Mouse (Mus musculus): Measurements from ENCODE around the gene Acot7. TPM values are rescaled to one million over a fixed set of nuclear protein-coding genes. Genes with fewer than 3 reads are reported as not detected.

Gene Acot7
- polyA plus RNA-seq, 1 experiment from 2014 or later, result 57.3 TPM

DNA sequence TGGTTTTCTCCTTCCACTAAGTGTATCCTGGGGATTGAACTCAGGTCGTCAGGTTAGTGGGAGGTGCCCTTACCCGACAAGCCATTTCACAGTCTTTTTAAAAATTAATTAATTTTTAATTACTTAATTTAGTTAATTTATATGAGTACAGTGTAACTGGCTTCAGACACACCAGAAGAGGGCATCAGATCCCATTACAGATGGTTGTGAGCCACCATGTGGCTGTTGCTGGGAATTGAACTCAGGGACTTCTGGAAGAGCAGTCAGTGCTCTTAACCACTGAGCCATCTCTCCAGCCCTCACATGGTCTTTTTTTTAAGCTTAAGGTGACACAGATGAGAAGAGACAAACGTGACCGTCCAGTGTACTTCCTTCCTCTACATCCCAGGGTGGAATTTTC lies 22.9 kb upstream of the Acot7 start:
- no peak overlapping the region for H3K27ac ChIP-seq
- no peak for ATAC-seq (ENCODE audit: insufficient number of reproducible peaks, low FRiP score, low TSS enrichment, low read depth)
- H3K4me2 ChIP-seq, result no peak overlapping the region
- H3K9me3 ChIP-seq, result no peaks in the 10 kb centered on the region
- no peaks in the 10 kb centered on the region for H3K36me3 ChIP-seq
- H3K4me3 ChIP-seq, result no peak overlapping the region
- peaks cover 37% of the 10 kb centered on the region for H3K4me1 ChIP-seq
- WGBS, result 64% methylated on average over 4 of the region's 4 CpGs
- H3K9ac ChIP-seq, result no peak overlapping the region
- peaks cover 87% of the 10 kb centered on the region for H3K27me3 ChIP-seq

DNA sequence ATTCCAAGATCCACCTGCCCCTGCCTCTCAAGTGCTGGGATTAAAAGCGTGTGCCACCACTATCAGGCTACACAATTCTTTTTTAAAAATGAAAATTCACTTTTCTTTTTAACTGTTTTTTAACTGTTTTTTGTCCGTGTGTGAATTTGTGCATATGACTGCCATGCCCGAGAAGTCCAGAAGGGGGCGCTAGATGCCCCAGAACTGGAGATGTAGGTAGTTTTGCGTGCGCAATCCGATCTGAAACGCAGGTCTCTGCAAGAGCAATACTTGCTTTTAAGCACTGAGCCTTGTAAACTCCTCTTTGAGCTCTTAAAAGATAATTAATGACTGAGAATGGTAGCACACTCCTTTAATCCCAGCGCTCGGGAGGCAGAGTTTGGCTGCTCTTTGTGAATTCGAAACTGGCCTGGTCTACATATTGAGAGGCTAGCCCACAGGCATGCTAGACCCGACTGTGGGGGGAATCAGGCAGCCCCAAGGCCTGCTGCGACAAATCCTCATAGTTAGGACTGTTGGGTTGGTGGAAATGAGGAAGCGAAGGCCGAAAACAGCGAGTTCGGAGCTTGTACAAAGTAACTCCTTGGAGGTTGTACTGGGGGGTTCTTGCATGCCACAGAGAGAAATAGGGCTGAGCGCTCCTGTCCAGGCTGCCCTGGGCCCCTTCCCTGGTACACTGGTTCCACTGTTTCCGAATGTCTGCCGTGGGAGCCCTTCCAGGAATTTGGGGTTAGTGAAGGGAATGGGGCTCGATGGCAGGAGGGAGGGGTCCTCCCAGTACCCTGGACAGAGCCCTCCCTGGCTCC lies 20.0 kb upstream of the Acot7 start:
- Histone ChIP-seq H3K4me2 (peak overlapping the region; percentile 32; the same call in 1 of the 2 replicates), H3K27ac (no peak overlapping the region), H3K4me3 (peak overlapping the region; percentile 24), H3K27me3 (peaks cover 85% of the 10 kb centered on the region), H3K9ac (no peak overlapping the region), H3K4me1 (peaks cover 28% of the 10 kb centered on the region), H3K9me3 (no peaks in the 10 kb centered on the region), H3K36me3 (no peaks in the 10 kb centered on the region)
- no peak for ATAC-seq (ENCODE audit: insufficient number of reproducible peaks, low FRiP score, low TSS enrichment, low read depth)
- WGBS, result 13% methylated on average over 21 of the region's 21 CpGs

DNA sequence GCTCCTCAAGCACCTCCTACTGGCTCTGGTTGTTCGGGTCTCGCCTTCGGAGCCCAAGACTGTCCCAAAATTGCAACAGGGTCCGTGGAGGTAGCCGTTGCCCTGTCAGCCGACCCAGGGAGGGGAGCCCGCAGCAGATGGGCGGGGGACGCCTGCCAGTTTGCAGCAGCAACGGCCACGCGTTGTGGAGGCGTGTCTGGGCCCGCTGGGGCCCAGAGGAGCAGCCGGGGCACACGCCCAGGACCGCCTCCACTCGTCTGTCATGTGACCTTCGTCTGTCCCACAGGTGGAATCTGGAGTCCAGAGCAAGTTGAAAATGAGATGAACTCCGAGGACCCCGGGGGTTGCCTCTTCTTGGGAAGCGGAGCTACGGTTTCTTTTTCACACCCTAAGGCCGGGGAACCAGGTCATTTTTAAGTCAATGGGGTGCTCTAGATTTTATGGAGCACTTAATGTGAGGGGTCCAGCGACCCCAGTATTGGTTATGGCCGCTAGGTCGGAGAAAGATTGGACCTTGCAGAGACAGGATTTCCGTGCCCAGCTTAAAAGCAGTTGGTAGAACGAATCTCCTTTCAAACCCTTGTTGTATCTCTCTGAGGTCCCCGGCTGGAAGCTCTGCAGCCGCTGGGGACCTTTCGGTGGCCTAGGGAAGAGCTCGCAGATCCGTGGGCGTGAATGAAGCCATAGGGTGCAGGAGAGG lies 19.2 kb upstream of the Acot7 start, which contains the start of gene Hes2:
Gene Hes2, plus strand, starts transcription at position 283 of the 700 bp plus-strand sequence.
- no peak for ATAC-seq (ENCODE audit: insufficient number of reproducible peaks, low FRiP score, low TSS enrichment, low read depth)
- H3K4me2 ChIP-seq, result peak within 1 kb of the TSS; percentile 32; the same call in 1 of the 2 replicates
- H3K9ac ChIP-seq, result no peak within 1 kb of the TSS
- no peaks in the 10 kb centered on the region for H3K9me3 ChIP-seq
- peaks cover 79% of the 10 kb centered on the region for H3K27me3 ChIP-seq
- 3% methylated on average over 35 of the region's 35 CpGs for WGBS
- H3K36me3 ChIP-seq, result no peaks in the 10 kb centered on the region
- peaks cover 24% of the 10 kb centered on the region for H3K4me1 ChIP-seq
- H3K4me3 ChIP-seq, result peak within 1 kb of the TSS; percentile 24
- no peak within 1 kb of the TSS for H3K27ac ChIP-seq

DNA sequence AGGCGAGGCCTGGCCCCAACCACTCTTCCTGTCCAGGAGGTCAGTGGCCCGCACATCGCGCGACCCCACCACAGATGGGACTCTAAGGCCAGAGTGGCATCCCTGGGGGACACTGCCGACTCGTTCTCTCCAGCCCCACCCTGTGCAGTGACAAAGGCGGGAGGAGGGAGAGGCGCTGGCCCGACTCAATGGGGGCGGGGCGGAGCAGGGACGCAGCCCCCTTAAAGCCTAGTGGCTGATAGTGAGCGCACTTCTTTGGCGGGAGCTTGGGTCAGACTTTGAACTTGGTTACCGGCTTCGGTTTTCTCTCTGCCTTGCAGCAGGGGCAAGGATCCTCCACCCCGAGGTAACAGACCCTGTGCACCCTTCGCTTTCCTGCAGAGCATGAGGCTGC lies 18.7 kb upstream of the Acot7 start:
- no peaks in the 10 kb centered on the region for H3K9me3 ChIP-seq
- WGBS, result under 1% methylated on average over 19 of the region's 19 CpGs

DNA sequence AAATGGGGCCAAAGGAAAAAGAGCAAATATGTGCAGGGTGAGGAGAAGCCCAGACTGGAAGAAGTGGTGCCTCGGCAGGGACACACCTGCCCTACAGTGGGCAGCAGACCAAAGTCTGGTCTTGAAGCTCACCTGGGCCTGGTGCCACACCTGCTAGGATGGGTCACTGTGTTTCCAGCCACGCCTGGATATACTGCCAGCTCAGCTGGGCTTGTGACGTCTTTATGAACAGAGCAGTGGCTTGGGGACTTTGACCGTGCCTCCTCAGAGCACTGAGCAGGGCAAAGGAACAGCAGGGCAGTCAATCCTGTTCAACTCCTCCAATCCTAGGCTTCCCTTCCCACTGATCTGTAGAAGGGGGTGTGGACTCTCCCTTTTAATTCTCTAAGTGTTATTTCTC lies 17.2 kb upstream of the Acot7 start:
- Histone ChIP-seq H3K4me2 (no peak overlapping the region), H3K27ac (no peak overlapping the region), H3K9me3 (no peaks in the 10 kb centered on the region), H3K4me1 (peaks cover 31% of the 10 kb centered on the region), H3K4me3 (no peak overlapping the region), H3K27me3 (peaks cover 69% of the 10 kb centered on the region), H3K36me3 (no peaks in the 10 kb centered on the region), H3K9ac (no peak overlapping the region)
- 38% methylated on average over 4 of the region's 4 CpGs for WGBS
- ATAC-seq (ENCODE audit: insufficient number of reproducible peaks, low FRiP score, low TSS enrichment, low read depth), result no peak

More for the DNA sequence above, 18.7 kb upstream of the Acot7 start:
- no peak overlapping the region for H3K27ac ChIP-seq
- peaks cover 78% of the 10 kb centered on the region for H3K27me3 ChIP-seq
- H3K9ac ChIP-seq, result no peak overlapping the region
- no peak overlapping the region for H3K4me2 ChIP-seq
- H3K4me3 ChIP-seq, result peak overlapping the region; percentile 3; the same call in 1 of the 2 replicates
- no peak; the same call in 1 of the 2 replicates for ATAC-seq (ENCODE audit: insufficient number of reproducible peaks, low FRiP score, low TSS enrichment, low read depth)
- H3K36me3 ChIP-seq, result no peaks in the 10 kb centered on the region
- H3K4me1 ChIP-seq, result peaks cover 21% of the 10 kb centered on the region

DNA sequence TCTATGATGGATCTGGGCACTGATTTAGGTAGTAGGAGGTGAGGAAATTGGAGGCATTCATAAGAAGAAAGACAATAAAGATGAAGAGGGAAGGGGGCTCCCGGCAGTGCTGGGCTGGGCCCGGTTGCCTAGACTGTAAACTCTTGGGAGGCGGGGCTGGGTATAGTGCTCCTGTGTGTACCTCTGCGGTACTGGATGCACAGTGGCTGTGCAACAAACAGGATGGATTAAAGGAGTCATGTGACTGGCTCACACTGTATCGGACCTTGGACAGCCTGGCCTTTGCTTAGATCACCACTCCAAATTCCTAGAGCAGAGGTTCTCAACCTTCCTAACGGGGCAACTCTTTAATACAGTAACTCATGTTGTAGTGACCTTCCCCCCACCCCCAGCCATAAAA lies 16.3 kb upstream of the Acot7 start:
- Histone ChIP-seq H3K4me2 (no peak overlapping the region), H3K9ac (no peak overlapping the region), H3K9me3 (no peaks in the 10 kb centered on the region), H3K27me3 (peaks cover 69% of the 10 kb centered on the region), H3K4me1 (peaks cover 31% of the 10 kb centered on the region), H3K27ac (no peak overlapping the region), H3K36me3 (no peaks in the 10 kb centered on the region), H3K4me3 (no peak overlapping the region)
- 68% methylated on average over 6 of the region's 6 CpGs for WGBS
- no peak for ATAC-seq (ENCODE audit: insufficient number of reproducible peaks, low FRiP score, low TSS enrichment, low read depth)

DNA sequence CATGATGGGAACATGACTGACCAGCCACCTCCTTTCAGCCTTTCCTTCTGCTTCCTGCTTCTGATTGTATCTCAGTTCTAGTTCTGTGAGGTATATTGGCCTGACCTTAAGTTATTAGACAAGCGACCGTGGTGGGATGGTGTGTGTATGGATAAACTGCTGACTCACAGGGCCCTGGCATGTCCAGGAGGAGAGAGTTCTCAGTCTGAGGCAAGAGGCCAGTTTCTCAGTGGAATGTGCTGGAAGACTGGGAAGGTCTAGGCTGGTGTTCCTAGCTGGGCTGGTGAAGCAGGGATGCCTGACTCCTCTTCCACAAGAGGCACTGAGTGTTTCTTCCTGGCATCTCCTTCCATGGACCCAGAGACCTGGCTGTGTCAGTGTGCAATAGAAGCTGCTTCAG lies 15.2 kb upstream of the Acot7 start:
- Histone ChIP-seq H3K9ac (no peak overlapping the region), H3K9me3 (no peaks in the 10 kb centered on the region), H3K4me2 (no peak overlapping the region), H3K4me3 (no peak overlapping the region), H3K27ac (no peak overlapping the region), H3K36me3 (no peaks in the 10 kb centered on the region), H3K27me3 (peaks cover 59% of the 10 kb centered on the region), H3K4me1 (peaks cover 31% of the 10 kb centered on the region)
- WGBS, result 83% methylated on average over 2 of the region's 2 CpGs
- no peak for ATAC-seq (ENCODE audit: insufficient number of reproducible peaks, low FRiP score, low TSS enrichment, low read depth)

DNA sequence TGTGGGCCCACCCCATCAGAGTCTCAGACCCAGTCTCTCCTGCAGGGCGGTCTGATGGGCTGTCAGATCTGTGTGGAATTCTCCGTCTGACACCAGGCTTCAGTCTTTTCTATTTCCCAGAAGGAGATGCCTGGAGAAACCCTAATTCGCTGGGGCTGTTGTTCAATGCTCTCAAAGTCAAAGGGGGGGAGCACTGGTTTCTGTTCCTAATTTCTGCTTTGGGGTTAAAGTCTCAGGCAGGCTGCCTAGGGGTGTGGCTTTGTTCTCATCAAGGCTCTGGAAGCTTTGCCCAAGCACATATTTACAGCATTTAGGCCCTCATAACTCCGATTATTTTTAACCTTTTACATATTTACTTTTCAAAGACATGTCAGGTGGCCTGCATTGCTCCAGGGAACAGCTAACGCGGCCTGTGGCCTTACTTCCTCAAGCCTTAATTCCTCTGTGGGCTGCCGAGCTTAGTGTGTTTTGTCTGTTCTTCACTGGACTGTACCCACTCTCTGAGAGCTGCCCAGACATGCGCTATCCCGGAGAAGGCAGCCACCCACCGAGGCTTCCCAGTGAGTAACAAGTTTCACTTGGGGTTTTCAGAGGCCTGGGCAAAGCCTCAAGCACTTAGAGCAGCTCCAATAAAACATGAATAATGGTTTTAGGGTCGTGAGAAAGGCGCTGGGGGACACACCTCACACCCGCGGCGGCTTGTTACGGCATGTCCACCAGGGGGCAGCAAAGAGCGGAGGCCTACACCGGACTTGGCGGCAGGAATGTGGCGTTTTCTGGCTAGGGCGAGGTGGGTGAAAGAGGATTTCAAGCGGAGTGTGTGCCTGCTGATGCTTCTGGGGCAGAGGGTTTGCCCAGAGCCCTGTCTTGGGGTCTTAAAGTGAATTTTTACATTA lies 12.7 kb upstream of the Acot7 start:
- ATAC-seq (ENCODE audit: insufficient number of reproducible peaks, low FRiP score, low TSS enrichment, low read depth), result no peak

DNA sequence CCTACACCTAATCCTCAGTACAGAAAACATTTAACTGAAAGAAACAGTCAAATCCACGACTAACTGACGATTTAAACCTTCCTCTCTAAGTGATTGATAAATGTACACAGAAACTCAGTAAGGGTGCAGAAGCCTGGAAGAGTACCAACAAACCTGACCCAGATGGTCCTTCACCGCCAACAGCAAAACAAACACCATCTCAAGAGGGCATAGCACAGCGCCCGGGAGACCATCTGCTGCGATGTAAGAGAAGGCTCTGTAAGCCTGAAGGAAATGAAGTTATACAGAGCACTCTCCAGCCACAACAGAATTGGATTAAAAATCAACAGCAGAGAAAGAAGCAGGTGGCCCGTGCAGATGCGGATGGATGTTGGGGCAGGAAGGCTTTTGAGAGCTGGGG lies 9.9 kb upstream of the Acot7 start:
- H3K27ac ChIP-seq, result no peak overlapping the region
- peaks cover 8% of the 10 kb centered on the region for H3K27me3 ChIP-seq
- no peak for ATAC-seq (ENCODE audit: insufficient number of reproducible peaks, low FRiP score, low TSS enrichment, low read depth)
- no peak overlapping the region for H3K9ac ChIP-seq
- H3K36me3 ChIP-seq, result no peaks in the 10 kb centered on the region
- H3K4me2 ChIP-seq, result no peak overlapping the region
- H3K4me1 ChIP-seq, result peaks cover 10% of the 10 kb centered on the region
- no peak overlapping the region for H3K4me3 ChIP-seq
- 63% methylated on average over 8 of the region's 8 CpGs for WGBS
- no peaks in the 10 kb centered on the region for H3K9me3 ChIP-seq

More for the DNA sequence above, 12.7 kb upstream of the Acot7 start:
- WGBS, result 11% methylated on average over 22 of the region's 22 CpGs
- no peak overlapping the region for H3K27ac ChIP-seq
- no peak overlapping the region for H3K9ac ChIP-seq
- H3K27me3 ChIP-seq, result peaks cover 34% of the 10 kb centered on the region
- no peaks in the 10 kb centered on the region for H3K9me3 ChIP-seq
- no peak overlapping the region for H3K4me3 ChIP-seq
- H3K4me2 ChIP-seq, result 0 out of 2 replicates have a peak overlapping the region, but pooled peaks have one; percentile 10
- H3K36me3 ChIP-seq, result no peaks in the 10 kb centered on the region
- H3K4me1 ChIP-seq, result peaks cover 10% of the 10 kb centered on the region

DNA sequence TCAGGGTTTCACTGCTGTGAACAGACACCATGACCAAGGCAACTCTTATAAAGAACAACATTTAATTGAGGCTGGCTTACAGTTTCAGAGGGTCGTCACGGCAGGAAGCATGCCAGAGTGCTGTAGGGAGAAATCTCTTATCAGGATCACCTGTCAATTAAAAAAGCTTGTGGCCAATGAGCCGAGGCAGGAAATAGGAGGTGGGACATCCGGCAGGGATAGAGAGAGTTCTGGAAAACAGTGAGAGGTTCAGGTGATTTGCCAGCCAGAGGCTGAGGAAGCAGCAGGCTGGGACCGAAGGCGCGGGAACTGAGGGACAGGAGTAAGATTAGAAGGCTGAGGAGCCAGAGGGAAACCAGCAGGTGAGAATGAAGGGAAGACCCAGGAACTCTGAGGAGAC lies 8.8 kb upstream of the Acot7 start:
- no peaks in the 10 kb centered on the region for H3K36me3 ChIP-seq
- H3K9ac ChIP-seq, result no peak overlapping the region
- no peak for ATAC-seq (ENCODE audit: insufficient number of reproducible peaks, low FRiP score, low TSS enrichment, low read depth)
- no peaks in the 10 kb centered on the region for H3K9me3 ChIP-seq
- no peak overlapping the region for H3K4me3 ChIP-seq
- peaks cover 4% of the 10 kb centered on the region for H3K27me3 ChIP-seq
- no peak overlapping the region for H3K27ac ChIP-seq
- H3K4me1 ChIP-seq, result peaks cover 10% of the 10 kb centered on the region
- no peak overlapping the region for H3K4me2 ChIP-seq
- 78% methylated on average over 7 of the region's 7 CpGs for WGBS

DNA sequence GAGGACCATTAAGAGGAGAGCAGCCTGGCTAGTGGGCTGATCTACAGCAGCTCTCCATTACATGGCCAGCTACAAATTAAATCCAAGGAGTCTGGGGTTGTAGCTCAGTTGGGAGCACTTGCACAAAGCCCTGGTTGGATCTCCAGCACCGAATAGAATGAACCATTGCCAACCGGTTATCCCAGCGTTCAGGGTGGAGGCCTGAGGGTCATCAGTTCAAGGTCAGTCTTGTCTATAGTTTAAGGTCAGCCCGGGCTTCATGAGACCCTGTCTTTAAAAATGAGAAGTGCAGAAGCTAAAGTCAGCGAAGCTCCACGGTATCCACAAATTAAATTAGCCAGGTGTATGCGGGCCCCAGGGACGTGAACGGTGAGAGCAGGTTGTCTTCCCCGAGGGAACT lies 7.6 kb upstream of the Acot7 start:
- Histone ChIP-seq H3K27ac (no peak overlapping the region), H3K9me3 (no peaks in the 10 kb centered on the region), H3K36me3 (no peaks in the 10 kb centered on the region), H3K4me2 (no peak overlapping the region), H3K27me3 (no peaks in the 10 kb centered on the region), H3K9ac (no peak overlapping the region), H3K4me3 (no peak overlapping the region), H3K4me1 (peaks cover 5% of the 10 kb centered on the region)
- 79% methylated on average over 10 of the region's 10 CpGs for WGBS
- ATAC-seq (ENCODE audit: insufficient number of reproducible peaks, low FRiP score, low TSS enrichment, low read depth), result no peak

Data from limb, embryonic 15.5 days (tissue).